Mouse (Mus musculus) kidney, postnatal 10 days (tissue): ENCODE results near the gene Colgalt2.
A peak's percentile ranks its signal among the peaks of the same experiment; 100 is the strongest.

Experiments
- DNase-seq: peaks from one replicate; pipeline ENCODE4 v3.0.0; 2021; ENCODE audit warnings: mixed read lengths

Colgalt2 gene

DNA sequence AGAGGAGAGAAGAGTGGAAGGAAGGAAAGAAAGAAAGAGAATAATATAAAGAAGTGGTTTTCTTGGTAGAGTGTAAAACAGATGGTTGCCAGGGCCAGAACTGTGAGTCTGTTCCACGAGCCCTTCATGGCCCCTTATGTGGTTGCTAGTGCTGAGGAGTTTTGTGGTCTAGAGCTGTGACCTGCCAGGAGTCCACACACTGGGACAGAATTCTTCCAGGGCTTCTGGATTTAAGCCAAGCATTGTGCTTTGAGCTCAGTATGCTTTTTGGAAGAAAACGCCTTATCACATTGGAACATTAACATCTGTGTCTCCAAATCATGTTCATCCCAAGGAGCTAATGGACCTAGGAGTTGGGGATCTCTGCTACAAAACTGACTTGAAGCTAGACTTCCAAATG, 97.2 kb downstream of the Colgalt2 start:
- DNase-seq, result no peak

DNA sequence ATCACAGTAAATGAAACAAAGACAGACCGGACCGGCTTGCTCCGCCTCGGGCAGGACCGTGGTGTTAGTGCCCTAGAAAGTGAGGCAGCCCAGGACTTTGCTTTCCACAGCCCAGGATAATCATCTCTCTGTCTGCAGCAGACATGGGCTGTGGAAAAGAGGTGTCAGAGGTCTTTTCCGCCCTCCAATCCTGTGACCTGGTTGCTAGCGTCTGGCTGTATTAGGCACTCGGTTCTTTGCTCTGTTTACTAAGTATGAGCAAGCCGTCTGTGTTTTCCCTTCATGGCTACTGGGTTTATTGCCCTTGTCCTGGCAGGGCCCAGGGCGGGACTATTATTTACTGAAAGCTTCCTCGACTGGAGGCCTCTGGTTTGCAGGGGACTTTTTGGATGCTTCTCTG, 98.0 kb downstream of the Colgalt2 start:
- peak; percentile 63 for DNase-seq

DNA sequence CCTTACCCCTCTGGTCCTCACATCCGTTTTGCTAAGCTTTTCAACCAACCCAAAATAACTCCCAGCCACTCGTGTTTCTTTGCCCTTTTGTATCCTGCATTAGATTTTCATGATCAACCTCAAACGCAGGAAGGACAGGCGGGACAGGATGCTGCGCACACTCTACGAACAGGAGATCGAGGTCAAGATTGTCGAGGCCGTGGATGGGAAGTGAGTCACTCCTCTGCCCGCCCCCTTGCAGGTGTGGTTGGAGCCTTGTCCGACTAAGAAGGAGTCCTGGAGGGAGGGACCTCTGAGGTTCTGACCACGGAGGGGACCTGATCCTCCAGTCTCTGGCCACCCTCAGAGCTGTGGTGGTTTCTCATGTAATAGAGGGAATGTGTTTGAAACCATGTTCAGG, 100.2 kb downstream of the Colgalt2 start:
- DNase-seq, result peak; percentile 54

DNA sequence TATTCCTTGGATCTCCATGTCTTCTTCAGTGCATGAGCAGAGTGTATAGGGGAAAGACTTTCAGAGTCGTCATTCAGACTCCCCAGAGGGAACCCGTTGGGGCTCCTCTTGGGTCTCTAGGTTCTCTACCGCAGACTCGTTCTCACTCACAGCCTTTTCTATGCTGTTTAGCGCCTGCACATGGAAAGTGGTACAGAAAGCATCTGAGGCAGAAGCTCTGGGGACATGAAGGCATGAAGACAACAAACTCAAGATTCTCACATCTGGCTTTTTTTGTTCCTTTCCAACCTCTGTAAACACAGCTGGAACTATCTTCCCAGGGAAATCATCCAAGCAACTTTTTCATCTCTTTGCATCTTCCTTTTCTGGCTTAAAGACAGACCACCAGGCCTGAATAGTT, 106.5 kb downstream of the Colgalt2 start:
- no peak for DNase-seq

DNA sequence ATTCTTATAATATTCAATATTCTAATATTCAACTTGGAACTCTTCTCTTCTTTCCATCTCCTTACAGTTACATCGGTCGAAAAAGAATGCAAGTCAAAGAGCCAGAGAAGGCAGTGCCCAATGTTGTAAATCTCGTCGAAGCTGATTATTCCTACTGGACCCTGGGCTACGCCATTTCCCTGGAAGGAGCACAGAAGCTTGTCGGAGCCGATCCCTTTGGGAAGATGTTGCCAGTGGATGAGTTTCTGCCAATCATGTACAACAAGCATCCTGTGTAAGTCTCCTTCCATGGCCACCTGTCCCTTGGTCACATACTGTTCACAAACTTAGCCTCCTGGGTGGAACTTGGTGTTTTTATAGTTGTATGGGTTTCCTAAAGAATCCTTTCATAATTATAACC, 107.1 kb downstream of the Colgalt2 start:
- DNase-seq, result no peak

DNA sequence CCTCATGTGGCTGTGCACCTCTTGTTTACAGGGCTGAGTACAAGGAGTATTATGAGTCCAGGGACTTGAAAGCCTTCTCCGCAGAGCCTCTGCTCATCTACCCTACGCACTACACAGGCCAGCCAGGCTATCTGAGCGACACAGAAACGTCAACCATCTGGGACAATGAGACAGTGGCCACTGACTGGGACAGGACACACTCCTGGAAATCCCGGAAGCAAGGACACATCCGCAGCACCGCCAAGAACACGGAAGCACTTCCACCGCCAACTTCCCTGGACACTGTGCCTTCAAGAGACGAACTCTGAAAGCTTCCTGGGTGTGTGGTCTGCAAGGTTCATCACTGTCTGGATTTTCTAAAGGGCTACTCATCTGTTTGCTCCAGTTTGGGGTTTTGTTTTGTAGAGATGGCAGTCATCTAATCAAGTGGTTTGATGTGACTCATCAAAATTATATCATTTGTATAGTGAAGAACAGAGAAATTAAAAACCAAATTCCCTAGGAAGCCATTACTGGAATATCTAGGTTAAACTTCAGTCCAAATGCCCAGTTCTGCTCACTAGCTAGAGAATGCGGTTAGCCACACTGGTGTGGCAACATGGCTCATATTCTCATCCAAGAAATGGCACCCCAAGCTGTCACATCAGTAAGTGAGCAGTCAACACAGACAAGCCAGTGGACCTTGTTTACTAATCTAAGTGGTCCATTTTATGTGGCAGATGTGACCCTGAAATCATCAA, 109.0 kb downstream of the Colgalt2 start:
- DNase-seq, result no peak

DNA sequence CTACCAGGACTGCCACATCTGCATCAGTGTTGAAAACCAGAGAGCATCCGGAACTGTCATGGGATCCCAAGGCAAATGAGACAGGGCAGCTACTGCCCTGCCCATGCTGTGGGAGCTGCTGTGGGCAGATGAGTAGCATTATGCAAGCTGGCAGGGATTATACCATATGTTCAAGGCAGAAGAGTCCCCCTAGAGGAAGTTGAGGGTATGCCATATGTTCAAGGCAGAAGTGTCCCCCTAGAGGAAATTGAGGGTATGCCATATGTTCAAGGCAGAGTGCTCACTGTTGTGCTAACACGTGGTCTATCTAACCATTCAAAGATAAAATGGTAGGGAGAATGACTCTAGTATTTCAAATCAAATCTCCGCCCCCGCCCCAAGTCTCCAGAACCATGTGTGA, 111.6 kb downstream of the Colgalt2 start:
- DNase-seq, result no peak

DNA sequence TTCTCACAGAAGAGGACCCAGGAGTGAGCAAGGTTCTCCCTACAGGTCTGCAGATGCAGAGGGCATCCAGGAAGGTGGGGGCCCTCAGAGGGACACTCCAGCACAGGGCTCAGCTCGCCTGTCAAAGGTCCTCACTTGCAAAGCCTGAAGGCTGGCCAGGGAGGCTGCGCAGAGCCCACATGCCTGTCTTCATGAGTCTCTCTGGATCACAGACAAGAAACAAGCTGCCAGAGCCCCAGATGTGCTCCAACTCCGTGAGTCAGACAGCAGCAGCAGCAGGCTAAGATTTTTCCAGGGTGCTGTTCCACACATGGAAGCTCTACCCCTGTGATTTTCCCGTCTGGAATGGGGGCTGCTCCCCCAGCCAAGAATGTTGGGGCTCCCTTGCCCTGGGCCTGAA, 114.6 kb downstream of the Colgalt2 start:
- DNase-seq, result no peak

DNA sequence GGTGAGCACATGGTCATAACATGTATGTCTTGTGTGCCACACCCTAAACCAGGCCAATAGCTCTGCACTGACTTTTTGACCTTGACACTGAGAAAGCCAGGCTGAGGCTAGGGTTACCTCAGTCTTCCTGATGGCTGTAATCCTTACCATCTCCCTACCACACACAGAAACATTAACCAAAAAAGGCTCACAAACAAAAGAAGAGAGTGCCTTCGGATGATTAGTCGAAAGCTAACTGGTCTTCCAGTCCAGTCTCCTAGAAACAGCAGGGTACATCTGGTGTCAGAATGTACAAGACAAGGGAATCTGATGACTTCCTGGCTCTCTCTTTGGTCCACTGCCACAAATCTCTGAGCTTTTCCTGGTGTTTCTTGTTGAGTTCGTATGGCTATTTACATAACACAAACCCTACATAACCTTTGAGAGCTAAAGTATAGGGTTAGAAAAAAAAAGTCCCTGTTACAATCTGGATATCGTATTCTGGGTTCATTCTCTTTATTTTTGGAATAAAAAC, 117.5 kb downstream of the Colgalt2 start:
- DNase-seq, result no peak

DNA sequence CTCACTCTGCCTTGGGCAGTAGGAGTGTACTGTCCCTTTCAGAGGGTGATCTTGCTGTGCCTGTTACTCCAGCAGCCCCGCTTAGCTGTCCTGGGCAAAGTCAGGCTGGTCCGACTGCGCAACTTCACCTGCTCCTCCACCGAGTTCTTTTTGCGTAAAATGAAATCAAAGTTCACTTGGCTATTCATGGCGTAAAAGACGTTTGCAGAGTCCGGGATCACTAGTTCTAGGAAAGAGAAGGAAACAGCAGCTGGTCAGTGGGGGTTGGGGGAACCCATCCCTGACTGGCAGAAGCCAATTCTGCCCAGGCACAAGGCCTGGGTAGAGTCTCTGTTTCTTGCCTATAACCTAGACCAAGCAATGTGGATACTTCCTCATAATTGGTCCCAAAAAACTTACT, 119.3 kb downstream of the Colgalt2 start:
- DNase-seq, result no peak

DNA sequence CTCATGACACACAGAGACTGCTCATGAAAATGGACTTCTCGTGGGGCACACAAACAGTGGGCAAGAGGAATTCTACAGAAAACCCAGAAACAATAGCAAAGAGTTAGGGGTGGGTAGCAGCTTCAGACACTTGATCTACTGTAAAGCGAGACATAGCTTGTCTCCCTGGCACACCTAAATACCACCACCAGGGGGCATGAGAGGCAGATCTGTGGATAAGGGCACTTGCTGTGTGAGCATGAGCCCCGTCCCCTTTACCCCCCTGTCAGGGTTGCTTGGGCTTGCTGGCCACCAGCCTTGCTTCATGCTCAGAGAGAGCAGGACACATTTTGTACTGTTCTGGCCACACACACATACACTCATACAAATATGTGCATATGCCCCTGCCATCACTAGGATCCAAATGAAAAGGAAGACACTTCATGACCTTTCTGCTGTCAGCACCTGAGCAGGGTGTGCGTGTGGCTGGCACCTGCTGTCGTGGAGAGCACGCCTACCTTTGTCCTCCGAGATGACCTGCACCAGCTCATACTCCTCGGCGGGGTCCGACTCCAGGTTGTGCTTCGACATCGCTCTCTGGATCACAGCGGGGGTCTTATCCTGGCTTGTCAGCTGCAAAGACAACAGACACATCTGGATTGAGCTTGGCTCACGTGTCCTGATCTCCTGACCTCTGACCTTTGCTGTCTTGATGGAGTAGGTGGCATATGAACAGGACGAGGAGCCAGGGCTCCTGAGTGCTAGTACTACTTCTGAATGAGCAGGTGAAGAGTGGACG, 121.4 kb downstream of the Colgalt2 start:
- peak; percentile 83 for DNase-seq

DNA sequence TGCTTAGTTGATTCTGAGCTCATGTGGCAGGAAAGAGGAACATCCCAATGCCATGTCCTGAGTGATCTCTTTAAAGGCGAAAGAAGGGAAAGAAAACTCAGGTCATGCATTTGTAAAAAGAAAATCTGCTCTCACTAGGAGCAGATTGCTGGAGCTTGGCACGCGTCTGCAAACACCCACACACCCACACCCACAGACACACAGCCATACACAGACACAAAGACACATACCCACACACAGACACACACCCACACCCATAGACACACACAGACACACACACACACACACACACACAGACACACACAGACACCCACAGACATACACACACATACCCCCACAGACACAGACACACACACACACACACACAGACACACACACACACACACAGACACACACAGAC, 122.6 kb downstream of the Colgalt2 start:
- no peak for DNase-seq

DNA sequence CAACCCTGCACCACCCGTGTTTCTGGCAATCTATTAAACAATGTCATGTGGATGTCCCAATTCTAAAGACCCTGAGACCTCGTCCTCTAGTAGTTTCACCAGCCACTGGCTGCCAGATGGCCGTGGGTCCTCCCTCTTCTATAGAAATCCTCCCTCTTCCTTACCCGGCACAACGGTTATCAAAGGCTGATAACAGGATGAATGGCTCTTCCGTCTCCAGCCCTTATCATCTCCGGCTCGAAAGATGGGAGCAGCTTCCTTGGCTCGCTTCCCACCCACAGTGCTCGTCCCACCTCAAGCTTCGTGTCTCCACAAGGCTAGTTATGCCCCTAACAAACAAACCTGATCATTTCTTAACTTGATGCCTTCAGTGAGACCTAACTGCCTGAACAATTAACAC, 123.7 kb downstream of the Colgalt2 start:
- no peak for DNase-seq

DNA sequence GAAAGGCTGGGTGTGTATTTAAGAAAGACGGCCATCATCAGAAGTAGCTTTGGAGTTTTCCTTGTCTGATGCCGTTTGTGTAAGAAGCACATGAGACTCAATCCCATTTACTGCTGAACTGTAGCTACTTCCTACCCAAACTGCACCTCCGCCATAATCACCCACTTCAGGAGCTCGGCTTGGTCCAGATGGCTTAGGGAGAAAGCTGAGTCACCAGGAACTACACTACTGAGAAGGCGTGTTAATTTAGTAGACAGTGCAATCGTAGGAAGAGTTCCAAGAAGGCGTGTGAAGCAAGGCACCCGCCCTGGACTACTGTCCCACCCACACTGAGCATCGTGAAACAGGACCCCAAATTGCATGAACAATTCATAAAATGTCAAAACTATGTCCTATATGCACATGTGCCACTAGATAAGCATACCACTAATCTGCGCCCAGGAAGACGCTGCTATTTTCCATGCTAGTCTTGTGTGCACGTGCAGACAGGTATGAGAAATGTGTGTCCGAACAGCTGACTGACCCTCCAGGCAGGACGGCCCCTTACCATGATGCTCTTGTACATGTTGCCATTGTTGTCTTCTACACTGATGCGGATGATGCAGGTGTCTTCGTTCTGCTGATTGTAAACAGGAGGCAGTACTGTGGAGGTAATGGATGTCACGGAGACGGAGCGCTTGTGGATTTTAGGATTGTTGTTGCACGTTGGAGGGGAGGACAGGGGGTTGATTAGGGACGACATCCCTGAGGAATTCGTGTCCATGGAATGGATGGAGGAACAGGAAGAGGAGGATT, 124.7 kb downstream of the Colgalt2 start:
- DNase-seq, result no peak

DNA sequence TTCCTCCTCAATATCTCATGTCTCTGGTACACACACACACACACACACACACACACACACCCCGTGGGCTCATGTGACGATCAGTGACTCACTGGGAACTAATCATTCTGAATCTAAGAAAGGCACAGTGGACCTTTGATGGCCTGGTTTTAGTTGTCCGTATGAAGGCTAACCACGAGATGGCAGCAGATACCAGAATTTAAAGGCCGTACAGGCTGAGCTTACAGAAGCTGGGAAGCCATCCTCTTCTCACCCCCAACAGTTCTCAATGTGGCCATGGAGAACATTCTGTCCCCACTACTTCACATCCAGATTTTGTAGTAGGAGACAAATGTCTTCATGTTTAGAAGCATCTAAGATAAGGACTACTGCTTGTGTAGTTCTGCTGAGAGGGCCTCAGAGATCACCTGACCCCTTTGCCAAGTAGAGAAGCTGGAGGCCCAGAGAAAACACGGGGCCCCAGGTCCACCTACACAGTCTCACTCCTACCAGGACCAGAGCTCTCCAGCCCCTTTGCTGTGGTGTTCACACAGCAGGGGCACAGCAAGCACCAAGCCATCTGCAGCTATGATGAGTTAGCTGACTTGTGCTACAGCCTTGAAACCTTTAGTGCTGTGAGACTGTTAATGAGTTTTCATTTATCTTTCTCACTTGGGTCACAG, 125.5 kb downstream of the Colgalt2 start:
- DNase-seq, result peak; percentile 81

DNA sequence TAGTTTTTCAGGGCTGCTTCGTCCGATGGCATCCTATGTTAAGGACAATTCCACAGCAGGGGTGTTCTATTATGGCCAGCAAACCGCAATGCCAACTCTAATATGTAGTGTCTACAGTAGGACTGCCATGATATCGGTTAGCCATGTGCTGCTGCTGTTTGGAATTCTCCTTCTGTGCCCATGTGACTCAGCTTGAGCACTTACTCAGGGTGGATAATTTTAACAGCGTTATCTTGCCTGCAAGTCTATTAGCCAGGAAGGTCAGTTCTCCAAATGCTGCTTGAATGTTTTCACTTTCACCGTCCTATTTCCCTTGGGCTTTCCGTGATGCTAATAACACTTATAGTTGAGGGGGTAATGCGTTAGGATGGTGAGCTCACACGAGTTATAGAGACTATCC, 126.5 kb downstream of the Colgalt2 start:
- DNase-seq, result no peak

DNA sequence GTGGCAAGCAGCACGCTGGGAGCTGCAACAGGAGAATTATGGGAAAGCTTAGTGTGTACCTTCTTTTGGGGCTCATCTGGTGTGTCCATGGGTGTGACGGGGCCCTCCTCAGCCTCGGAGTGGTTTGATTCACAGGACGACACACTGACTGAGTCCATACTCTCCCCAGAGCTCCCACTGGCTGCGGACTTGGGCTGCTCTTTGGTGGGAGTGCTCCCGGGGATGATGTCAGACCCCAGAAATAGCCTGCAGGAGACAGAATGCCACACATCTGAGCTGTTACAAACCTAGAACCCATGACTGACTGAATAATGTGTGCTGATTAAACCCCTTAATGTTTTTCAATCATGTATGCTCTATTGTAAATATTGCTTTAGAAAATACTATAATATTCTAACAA, 128.6 kb downstream of the Colgalt2 start:
- DNase-seq, result no peak

DNA sequence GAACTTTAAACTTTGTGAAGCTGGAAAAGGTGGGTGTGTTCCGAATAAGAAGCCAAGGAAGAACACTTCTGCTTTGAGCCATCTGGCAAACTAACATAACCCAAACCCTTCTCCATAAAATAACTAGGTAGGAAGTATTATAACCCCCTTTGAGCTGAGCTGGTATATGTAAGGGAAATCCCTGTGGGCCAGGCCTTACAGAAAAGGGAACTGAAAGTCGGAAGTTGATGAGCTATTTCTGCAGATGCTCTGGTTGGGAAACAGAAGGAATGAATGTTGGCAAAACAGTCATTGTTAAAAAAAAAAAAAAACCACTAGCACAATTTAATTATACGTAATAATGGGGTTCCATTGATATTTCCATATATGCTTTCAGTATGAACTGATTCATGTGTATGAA, 129.1 kb downstream of the Colgalt2 start:
- DNase-seq, result no peak

DNA sequence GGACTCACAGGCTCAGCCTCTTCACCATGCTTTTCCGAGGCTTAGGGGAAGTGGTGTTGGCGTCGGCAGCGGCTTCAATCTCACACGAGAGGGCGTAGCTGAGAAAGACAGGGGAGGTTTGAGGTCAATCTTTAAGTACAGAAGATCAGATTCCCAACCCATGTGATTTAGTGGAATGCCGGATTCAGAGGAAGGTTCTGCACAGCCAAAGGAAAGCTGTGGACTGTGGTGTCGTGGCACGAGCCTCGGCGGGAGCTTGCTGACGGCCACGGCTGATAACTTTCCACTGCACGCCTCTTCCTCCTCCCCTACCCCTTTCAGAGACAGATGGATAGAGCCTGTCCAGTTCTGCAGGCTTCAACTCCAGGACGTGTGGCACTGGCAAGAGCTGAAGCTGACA, 131.9 kb downstream of the Colgalt2 start:
- DNase-seq, result peak; percentile 61

DNA sequence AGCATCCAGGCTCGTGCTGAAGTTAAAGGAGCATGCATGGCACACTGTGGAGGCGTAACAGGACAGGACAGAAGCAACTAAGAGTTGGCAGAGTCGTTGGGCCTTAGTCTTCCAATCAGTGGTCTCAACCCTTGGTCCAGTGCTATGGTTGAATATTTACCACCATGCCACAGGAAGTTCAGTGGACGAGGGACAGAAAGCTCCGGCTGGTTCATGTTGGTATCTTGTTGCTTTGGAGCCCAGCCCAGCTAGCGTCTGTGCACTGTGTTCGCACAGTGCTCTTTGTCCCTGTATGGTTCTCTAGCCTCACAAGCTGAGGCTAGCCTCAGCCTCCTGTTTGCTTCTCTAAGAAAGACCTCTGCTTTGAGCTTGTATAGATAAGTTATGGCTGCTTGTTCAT, 134.9 kb downstream of the Colgalt2 start:
- DNase-seq, result peak; percentile 27

DNA sequence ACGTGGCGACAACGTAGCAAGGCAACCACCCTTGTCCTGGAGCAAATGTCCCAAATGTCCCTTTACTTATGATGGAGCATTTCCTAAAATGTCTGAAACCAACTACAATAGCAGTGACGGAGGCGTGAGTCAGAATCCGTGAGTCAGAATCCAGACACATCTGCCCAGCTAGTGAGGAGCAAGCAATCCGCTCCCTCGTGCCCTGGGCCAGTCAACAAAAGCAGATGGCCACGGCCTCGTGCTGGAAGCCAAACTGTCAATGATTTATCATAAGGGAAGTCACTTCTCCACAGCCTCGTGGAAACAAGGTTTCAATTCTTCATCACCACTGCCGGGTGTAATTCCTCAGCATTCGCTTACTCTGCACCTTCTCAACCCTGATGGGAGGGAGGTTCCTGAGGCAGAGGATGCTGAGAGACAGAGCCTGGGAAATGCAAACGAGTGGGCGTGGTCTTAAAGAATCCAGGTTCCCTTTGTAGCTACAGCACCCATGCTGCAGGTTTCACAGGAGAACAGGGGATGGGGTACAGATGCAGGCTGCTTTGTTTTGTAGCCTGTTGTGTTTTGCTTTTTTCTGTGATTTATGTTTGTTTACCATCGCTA, 136.9 kb downstream of the Colgalt2 start:
- DNase-seq, result peak; percentile 41

DNA sequence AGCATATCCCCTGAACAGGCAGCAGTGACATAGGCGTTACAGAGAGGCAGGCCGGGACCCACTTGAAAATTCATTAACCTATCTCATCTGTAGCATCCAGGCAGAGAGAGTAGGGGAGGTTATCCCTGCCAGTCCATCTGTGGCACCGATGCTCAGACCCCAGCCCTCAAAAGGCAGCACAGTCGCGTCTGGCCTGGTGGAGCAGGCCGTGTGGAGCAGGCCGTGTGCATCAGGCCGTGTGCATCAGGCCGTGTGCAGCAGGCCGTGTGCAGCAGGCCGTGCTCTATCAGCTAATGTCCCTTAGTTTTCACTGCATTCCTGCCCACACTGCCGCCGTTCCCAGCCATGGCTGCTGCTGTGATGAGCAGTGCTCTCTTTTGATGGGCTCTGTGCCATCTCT, 137.6 kb downstream of the Colgalt2 start:
- DNase-seq, result no peak

DNA sequence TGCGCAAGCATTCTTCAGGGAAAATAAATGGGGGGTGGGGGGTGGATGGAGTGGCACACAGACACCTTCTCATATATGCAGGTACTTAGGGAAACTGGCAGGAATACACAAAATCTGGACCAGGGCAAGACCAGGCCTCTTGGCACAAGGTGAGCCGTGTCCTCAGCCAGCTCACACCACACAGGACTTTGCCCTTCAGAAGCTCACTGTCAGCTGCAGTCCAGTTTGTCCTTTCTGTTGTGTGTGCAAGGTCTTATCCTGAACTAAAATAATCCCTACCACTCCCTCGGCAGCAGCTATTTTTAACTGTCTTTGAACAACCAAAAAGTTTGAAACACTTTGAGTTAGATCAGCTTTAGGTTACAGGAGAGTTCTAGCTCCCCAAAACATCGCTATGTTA, 139.2 kb downstream of the Colgalt2 start:
- DNase-seq, result peak; percentile 46
